Mouse (Mus musculus): ENCODE results near the gene Dop1b.

Dop1b gene

GRCm38 (mm10) chr16:93714426-93714825, 2.7 kb downstream of the Dop1b start:
- no peak for DNase-seq

GRCm38 (mm10) chr16:93715826-93716225, 4.1 kb downstream of the Dop1b start:
- DNase-seq, result no peak

- peak; percentile 61 for DNase-seq
Observed at GRCm38 (mm10) chr16:93717299-93717703, 5.6 kb downstream of the Dop1b start.

- no peak for DNase-seq
Observed at GRCm38 (mm10) chr16:93721771-93722170, 10.1 kb downstream of the Dop1b start.

- DNase-seq, result no peak
Observed at GRCm38 (mm10) chr16:93722476-93722875, 10.8 kb downstream of the Dop1b start.

- no peak for DNase-seq
Observed at GRCm38 (mm10) chr16:93725417-93726144, 13.9 kb downstream of the Dop1b start.

- no peak for DNase-seq
Observed at GRCm38 (mm10) chr16:93726186-93726585, 14.5 kb downstream of the Dop1b start.

- DNase-seq, result no peak
Observed at GRCm38 (mm10) chr16:93728676-93729075, 17.0 kb downstream of the Dop1b start.

GRCm38 (mm10) chr16:93729801-93730721, 18.4 kb downstream of the Dop1b start:
- no peak for DNase-seq

GRCm38 (mm10) chr16:93731310-93731709, 19.6 kb downstream of the Dop1b start:
- no peak for DNase-seq

GRCm38 (mm10) chr16:93732875-93733569, 21.3 kb downstream of the Dop1b start:
- DNase-seq, result no peak

- no peak for DNase-seq
Observed at GRCm38 (mm10) chr16:93739251-93739650, 27.5 kb downstream of the Dop1b start.

- no peak for DNase-seq
Observed at GRCm38 (mm10) chr16:93742903-93743302, 31.2 kb downstream of the Dop1b start.

- no peak for DNase-seq
Observed at GRCm38 (mm10) chr16:93744049-93744490, 32.4 kb downstream of the Dop1b start.

GRCm38 (mm10) chr16:93744804-93745340, 33.2 kb downstream of the Dop1b start:
- no peak for DNase-seq

GRCm38 (mm10) chr16:93746397-93746796, 34.7 kb downstream of the Dop1b start:
- DNase-seq, result no peak

- DNase-seq, result no peak
Observed at GRCm38 (mm10) chr16:93746957-93747356, 35.3 kb downstream of the Dop1b start.

GRCm38 (mm10) chr16:93747421-93747820, 35.7 kb downstream of the Dop1b start:
- DNase-seq, result no peak

- DNase-seq, result no peak
Observed at GRCm38 (mm10) chr16:93749147-93749910, 37.6 kb downstream of the Dop1b start.

GRCm38 (mm10) chr16:93750464-93750863, 38.8 kb downstream of the Dop1b start:
- DNase-seq, result no peak

- no peak for DNase-seq
Observed at GRCm38 (mm10) chr16:93751816-93752215, 40.1 kb downstream of the Dop1b start.

GRCm38 (mm10) chr16:93756622-93757021, 44.9 kb downstream of the Dop1b start:
- DNase-seq, result no peak
